Mouse (Mus musculus): Measurements from ENCODE around the gene Ccl20. TPM values are rescaled to one million over a fixed set of nuclear protein-coding genes. Genes with fewer than 3 reads are reported as not detected.

Ccl20 gene
- polyA plus RNA-seq, 1 experiment from 2014 or later: not detected

DNA sequence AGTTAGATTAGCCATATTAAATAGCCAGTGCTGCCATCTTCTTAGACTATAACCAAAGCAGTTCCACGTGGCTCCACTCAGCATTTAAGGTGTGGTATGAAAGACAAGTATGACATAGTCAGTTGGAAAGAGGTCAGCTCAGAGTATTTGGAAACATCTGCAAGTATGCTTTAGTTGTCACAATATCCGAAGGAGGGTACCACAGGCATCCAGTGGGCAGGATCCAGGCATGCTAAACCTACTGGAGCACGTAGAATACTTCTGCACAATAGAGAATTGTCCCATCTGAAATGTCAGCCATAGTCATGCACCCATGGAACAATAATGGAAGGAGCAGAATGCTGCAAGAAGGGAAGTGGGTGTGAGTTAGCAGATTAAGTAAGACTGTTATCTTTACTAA lies 3.7 kb downstream of the Ccl20 start:
- H3K36me3 ChIP-seq (ENCODE audit: control insufficient read depth, insufficient read depth): no peaks in the 10 kb centered on the region
- ATAC-seq (ENCODE audit: low read depth): no peak
- H3K27ac ChIP-seq (ENCODE audit: low read length): no peak overlapping the region
- WGBS (ENCODE audit: insufficient replicate concordance): 46% methylated on average over 3 of the region's 3 CpGs
- no peaks in the 10 kb centered on the region for H3K4me1 ChIP-seq (ENCODE audit: control insufficient read depth, low read depth, low read length)
- H3K9me3 ChIP-seq (replicated peaks; ENCODE audit: control insufficient read depth, low read length): no peaks in the 10 kb centered on the region
- H3K4me3 ChIP-seq (ENCODE audit: low read depth, low read length): no peak overlapping the region
- no peaks in the 10 kb centered on the region for H3K27me3 ChIP-seq (ENCODE audit: control insufficient read depth, insufficient read depth, low read depth, low read length)
- H3K4me2 ChIP-seq (ENCODE audit: low read depth, low read length): no peak overlapping the region
- no peak overlapping the region for H3K9ac ChIP-seq (ENCODE audit: low read depth, low read length)

- H3K36me3 ChIP-seq (ENCODE audit: control insufficient read depth, insufficient read depth): no peaks in the 10 kb centered on the region
- no peak overlapping the region for H3K9ac ChIP-seq (ENCODE audit: low read depth, low read length)
- H3K27ac ChIP-seq (ENCODE audit: low read length): no peak overlapping the region
- H3K4me2 ChIP-seq (ENCODE audit: low read depth, low read length): no peak overlapping the region
- ATAC-seq (ENCODE audit: low read depth): no peak
- no peak overlapping the region for H3K4me3 ChIP-seq (ENCODE audit: low read depth, low read length)
- H3K4me1 ChIP-seq (ENCODE audit: control insufficient read depth, low read depth, low read length): no peaks in the 10 kb centered on the region
- H3K27me3 ChIP-seq (ENCODE audit: control insufficient read depth, insufficient read depth, low read depth, low read length): no peaks in the 10 kb centered on the region
- no peaks in the 10 kb centered on the region for H3K9me3 ChIP-seq (replicated peaks; ENCODE audit: control insufficient read depth, low read length)
- WGBS (ENCODE audit: insufficient replicate concordance): 46% methylated on average over 2 of the region's 2 CpGs
Measured at GRCm38 (mm10) chr1:83123201-83123600, 6.6 kb downstream of the Ccl20 start.

DNA sequence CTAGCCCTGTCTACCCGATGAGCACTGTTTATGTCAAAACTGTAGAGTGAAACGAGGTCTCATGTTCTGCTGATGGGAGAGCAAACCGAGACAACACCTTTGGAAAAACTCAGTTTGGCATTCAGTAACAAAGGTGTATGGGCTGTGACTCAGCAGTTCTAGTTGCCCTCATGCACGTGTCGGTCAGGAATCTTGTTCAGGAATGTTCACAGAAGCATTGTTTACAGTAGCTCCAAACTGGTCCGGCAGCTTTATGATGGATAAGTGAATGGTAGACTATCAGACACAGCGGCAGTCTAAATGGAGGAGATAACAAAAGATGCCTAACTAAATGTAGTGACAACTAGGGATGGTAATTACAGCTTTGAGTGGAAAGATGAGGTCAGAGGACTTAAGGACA lies 19.3 kb downstream of the Ccl20 start:
- 54% methylated on average over 7 of the region's 7 CpGs for WGBS (ENCODE audit: insufficient replicate concordance)
- H3K4me1 ChIP-seq (ENCODE audit: control insufficient read depth, low read depth, low read length): no peaks in the 10 kb centered on the region
- no peak for ATAC-seq (ENCODE audit: low read depth)

GRCm38 (mm10) chr1:83137847-83138246 lies 21.3 kb downstream of the Ccl20 start:
- no peak for ATAC-seq (ENCODE audit: low read depth)
- Histone ChIP-seq H3K27me3 (ENCODE audit: control insufficient read depth, insufficient read depth, low read depth, low read length) (no peaks in the 10 kb centered on the region), H3K9me3 (replicated peaks; ENCODE audit: control insufficient read depth, low read length) (no peaks in the 10 kb centered on the region), H3K36me3 (ENCODE audit: control insufficient read depth, insufficient read depth) (no peaks in the 10 kb centered on the region), H3K27ac (ENCODE audit: low read length) (no peak overlapping the region), H3K9ac (ENCODE audit: low read depth, low read length) (no peak overlapping the region), H3K4me3 (ENCODE audit: low read depth, low read length) (no peak overlapping the region), H3K4me2 (ENCODE audit: low read depth, low read length) (no peak overlapping the region), H3K4me1 (ENCODE audit: control insufficient read depth, low read depth, low read length) (no peaks in the 10 kb centered on the region)
- WGBS (ENCODE audit: insufficient replicate concordance): 67% methylated on average over 8 of the region's 8 CpGs

More for the DNA sequence above, 19.3 kb downstream of the Ccl20 start:
- Histone ChIP-seq H3K4me3 (ENCODE audit: low read depth, low read length) (no peak overlapping the region), H3K9me3 (replicated peaks; ENCODE audit: control insufficient read depth, low read length) (no peaks in the 10 kb centered on the region), H3K27ac (ENCODE audit: low read length) (no peak overlapping the region), H3K27me3 (ENCODE audit: control insufficient read depth, insufficient read depth, low read depth, low read length) (no peaks in the 10 kb centered on the region), H3K9ac (ENCODE audit: low read depth, low read length) (no peak overlapping the region), H3K36me3 (ENCODE audit: control insufficient read depth, insufficient read depth) (no peaks in the 10 kb centered on the region), H3K4me2 (ENCODE audit: low read depth, low read length) (no peak overlapping the region)

GRCm38 (mm10) chr1:83138721-83139120 lies 22.2 kb downstream of the Ccl20 start:
- Histone ChIP-seq H3K27ac (ENCODE audit: low read length) (no peak overlapping the region), H3K4me3 (ENCODE audit: low read depth, low read length) (no peak overlapping the region), H3K4me1 (ENCODE audit: control insufficient read depth, low read depth, low read length) (no peaks in the 10 kb centered on the region), H3K36me3 (ENCODE audit: control insufficient read depth, insufficient read depth) (no peaks in the 10 kb centered on the region), H3K9ac (ENCODE audit: low read depth, low read length) (no peak overlapping the region), H3K9me3 (replicated peaks; ENCODE audit: control insufficient read depth, low read length) (no peaks in the 10 kb centered on the region), H3K27me3 (ENCODE audit: control insufficient read depth, insufficient read depth, low read depth, low read length) (no peaks in the 10 kb centered on the region), H3K4me2 (ENCODE audit: low read depth, low read length) (no peak overlapping the region)
- WGBS (ENCODE audit: insufficient replicate concordance): 64% methylated on average over 6 of the region's 6 CpGs
- no peak for ATAC-seq (ENCODE audit: low read depth)

- H3K9ac ChIP-seq (ENCODE audit: low read depth, low read length): no peak overlapping the region
Measured at GRCm38 (mm10) chr1:83141510-83141909, 24.9 kb downstream of the Ccl20 start.

GRCm38 (mm10) chr1:83142055-83142454 lies 25.5 kb downstream of the Ccl20 start:
- 59% methylated on average over 5 of the region's 5 CpGs for WGBS (ENCODE audit: insufficient replicate concordance)
- Histone ChIP-seq H3K9ac (ENCODE audit: low read depth, low read length) (no peak overlapping the region), H3K27me3 (ENCODE audit: control insufficient read depth, insufficient read depth, low read depth, low read length) (no peaks in the 10 kb centered on the region), H3K4me2 (ENCODE audit: low read depth, low read length) (no peak overlapping the region), H3K27ac (ENCODE audit: low read length) (no peak overlapping the region), H3K4me1 (ENCODE audit: control insufficient read depth, low read depth, low read length) (no peaks in the 10 kb centered on the region), H3K4me3 (ENCODE audit: low read depth, low read length) (no peak overlapping the region), H3K36me3 (ENCODE audit: control insufficient read depth, insufficient read depth) (no peaks in the 10 kb centered on the region), H3K9me3 (replicated peaks; ENCODE audit: control insufficient read depth, low read length) (no peaks in the 10 kb centered on the region)
- ATAC-seq (ENCODE audit: low read depth): no peak

More at GRCm38 (mm10) chr1:83141510-83141909, 24.9 kb downstream of the Ccl20 start:
- Histone ChIP-seq H3K27me3 (ENCODE audit: control insufficient read depth, insufficient read depth, low read depth, low read length) (no peaks in the 10 kb centered on the region), H3K9me3 (replicated peaks; ENCODE audit: control insufficient read depth, low read length) (no peaks in the 10 kb centered on the region), H3K4me3 (ENCODE audit: low read depth, low read length) (no peak overlapping the region), H3K4me2 (ENCODE audit: low read depth, low read length) (no peak overlapping the region), H3K4me1 (ENCODE audit: control insufficient read depth, low read depth, low read length) (no peaks in the 10 kb centered on the region), H3K27ac (ENCODE audit: low read length) (no peak overlapping the region), H3K36me3 (ENCODE audit: control insufficient read depth, insufficient read depth) (no peaks in the 10 kb centered on the region)
- 51% methylated on average over 8 of the region's 8 CpGs for WGBS (ENCODE audit: insufficient replicate concordance)
- ATAC-seq (ENCODE audit: low read depth): no peak

DNA sequence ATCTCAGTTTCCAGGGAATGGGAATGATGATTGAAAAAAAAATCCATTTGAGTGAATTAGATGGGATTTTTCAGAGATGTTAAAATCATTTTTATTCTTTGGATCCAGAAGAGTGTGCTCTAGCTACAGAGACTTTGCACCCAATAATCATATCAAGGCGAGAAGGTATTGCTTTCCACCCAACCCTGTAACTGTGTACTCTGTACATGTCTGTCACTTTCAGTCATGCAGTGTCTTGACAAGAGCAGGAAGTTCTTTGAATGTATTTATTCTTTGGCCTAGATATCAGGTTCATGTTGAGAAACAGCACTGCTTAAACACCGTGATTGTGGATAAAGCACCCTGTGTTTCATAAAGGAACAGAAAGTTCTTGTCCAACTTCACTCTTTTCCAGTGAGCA lies 30.0 kb downstream of the Ccl20 start:
- 58% methylated on average over 2 of the region's 2 CpGs for WGBS (ENCODE audit: insufficient replicate concordance)
- no peaks in the 10 kb centered on the region for H3K9me3 ChIP-seq (replicated peaks; ENCODE audit: control insufficient read depth, low read length)
- H3K36me3 ChIP-seq (ENCODE audit: control insufficient read depth, insufficient read depth): no peaks in the 10 kb centered on the region
- no peaks in the 10 kb centered on the region for H3K27me3 ChIP-seq (ENCODE audit: control insufficient read depth, insufficient read depth, low read depth, low read length)
- no peak overlapping the region for H3K4me3 ChIP-seq (ENCODE audit: low read depth, low read length)
- H3K27ac ChIP-seq (ENCODE audit: low read length): no peak overlapping the region
- no peaks in the 10 kb centered on the region for H3K4me1 ChIP-seq (ENCODE audit: control insufficient read depth, low read depth, low read length)
- ATAC-seq (ENCODE audit: low read depth): no peak
- H3K4me2 ChIP-seq (ENCODE audit: low read depth, low read length): no peak overlapping the region
- no peak overlapping the region for H3K9ac ChIP-seq (ENCODE audit: low read depth, low read length)

- Histone ChIP-seq H3K4me2 (ENCODE audit: low read depth, low read length) (no peak overlapping the region), H3K27ac (ENCODE audit: low read length) (no peak overlapping the region), H3K36me3 (ENCODE audit: control insufficient read depth, insufficient read depth) (no peaks in the 10 kb centered on the region), H3K9me3 (replicated peaks; ENCODE audit: control insufficient read depth, low read length) (no peaks in the 10 kb centered on the region), H3K4me3 (ENCODE audit: low read depth, low read length) (no peak overlapping the region), H3K9ac (ENCODE audit: low read depth, low read length) (no peak overlapping the region), H3K4me1 (ENCODE audit: control insufficient read depth, low read depth, low read length) (no peaks in the 10 kb centered on the region), H3K27me3 (ENCODE audit: control insufficient read depth, insufficient read depth, low read depth, low read length) (no peaks in the 10 kb centered on the region)
- WGBS (ENCODE audit: insufficient replicate concordance): 58% methylated on average over 3 of the region's 3 CpGs
- ATAC-seq (ENCODE audit: low read depth): no peak
Measured at GRCm38 (mm10) chr1:83150227-83150626, 33.7 kb downstream of the Ccl20 start.

All from liver, embryonic 16.5 days (tissue).